Comparison of ENCODE assay signal across 9 mouse cellular contexts in genomic region chr2:28278150-28278549, GRCm38 (mm10).
DNase-seq lines count a peak whose midpoint lies in the region; ATAC-seq and TF ChIP-seq lines count a peak whose summit lies in the region.
"Had no signal": no experiment of that assay in that cellular context is flagged by ENCODE, and none has a peak within 500 bp of the region (broad histone marks: within the 10 kb centered on the region; RNA-seq: fewer than 3 reads in every experiment).

No protein-coding gene starts in this region.

- TF ChIP-seq CTCF in testis, adult 2 months (IDR thresholded peaks at IDR 0.05; ENCODE audit: control insufficient read depth, insufficient read depth, insufficient replicate concordance, low read depth, low read length): peak; percentile 64; the same call in 1 of the 2 replicates

- no peaks in the 10 kb centered on the region for H3K9me3 ChIP-seq in intestine, embryonic 15.5 days
- H3K9me3 ChIP-seq: lung, embryonic 15.5 days had no signal

- TF ChIP-seq POLR2A in testis, adult 2 months (IDR thresholded peaks at IDR 0.05; ENCODE audit: control insufficient read depth, low read depth, low read length): no peak

- peak; percentile 69 for ATAC-seq in intestine, embryonic 15.5 days

- H3K27ac ChIP-seq in intestine, embryonic 15.5 days: no peak overlapping the region
- H3K27ac ChIP-seq in testis, adult 2 months (ENCODE audit: control insufficient read depth, insufficient read depth, low read depth, low read length): no peak overlapping the region
- H3K27ac ChIP-seq: lung, embryonic 15.5 days had no signal

- no peaks in the 10 kb centered on the region for H3K36me3 ChIP-seq in intestine, embryonic 15.5 days
- no peaks in the 10 kb centered on the region for H3K36me3 ChIP-seq in testis, adult 2 months (ENCODE audit: control insufficient read depth, insufficient read depth, low read length)
- H3K36me3 ChIP-seq: lung, embryonic 15.5 days had no signal

- intact Hi-C loops in heart, postnatal 25 days (cut with DNase I): loop anchor here (2.0 kb wide), 1 partner anchor 73 kb away; no protein-coding TSS in a partner anchor
- intact Hi-C loops in left cerebral cortex, postnatal 25 days (cut with DNase I): no loop called here

- H3K4me3 ChIP-seq in intestine, embryonic 15.5 days (replicated peaks): no peak overlapping the region
- H3K4me3 ChIP-seq in testis, adult 2 months (ENCODE audit: control insufficient read depth, low read depth, low read length): no peak overlapping the region
- H3K4me3 ChIP-seq: lung, embryonic 15.5 days had no signal

- WGBS in intestine, embryonic 15.5 days: 13% methylated on average over 7 of the region's 7 CpGs

- H3K27me3 ChIP-seq in intestine, embryonic 15.5 days (replicated peaks): no peaks in the 10 kb centered on the region
- no peaks in the 10 kb centered on the region for H3K27me3 ChIP-seq in testis, adult 2 months (ENCODE audit: control insufficient read depth, insufficient read depth, low read length)
- H3K27me3 ChIP-seq: lung, embryonic 15.5 days had no signal

- no peak overlapping the region for H3K4me2 ChIP-seq in intestine, embryonic 15.5 days (replicated peaks)
- H3K4me2 ChIP-seq: lung, embryonic 15.5 days had no signal

- H3K4me1 ChIP-seq in intestine, embryonic 15.5 days (replicated peaks): peaks cover 13% of the 10 kb centered on the region; the same call in 1 of the 2 replicates
- no peaks in the 10 kb centered on the region for H3K4me1 ChIP-seq in testis, adult 2 months (ENCODE audit: control insufficient read depth, insufficient read depth, low read length)

- no peak overlapping the region for H3K9ac ChIP-seq in intestine, embryonic 15.5 days
- H3K9ac ChIP-seq: lung, embryonic 15.5 days had no signal

- peak; percentile 44 to 61 for DNase-seq in heart, adult 18-20 months
- no peak for DNase-seq in heart, postnatal 25 days (ENCODE audit: low spot score)
- DNase-seq in cerebellum, adult 9-11 months: peak; percentile 86
- peak; percentile 42 to 56 for DNase-seq in frontal cortex, postnatal 14 days (ENCODE audit: low spot score in 2 of 2)
- DNase-seq in left cerebral cortex, postnatal 25 days (ENCODE audit: low spot score in 2 of 2): peak; percentile 37 to 62
- peak; percentile 68 for DNase-seq in neural tube, embryonic 10.5 days (ENCODE audit: extremely low spot score, low spot score)
